Mouse (Mus musculus): ENCODE measurements around the gene Tex21. TPM values are rescaled to one million over a fixed set of nuclear protein-coding genes. Genes with fewer than 3 reads are reported as not detected.
"Not testable (repeated sequence)": the region's sequence is repeated elsewhere in the genome, so short reads cannot be mapped to it uniquely, and the experiment has no call there.

The Tex21 gene
- polyA plus RNA-seq, 1 experiment from 2014 or later = not detected

DNA sequence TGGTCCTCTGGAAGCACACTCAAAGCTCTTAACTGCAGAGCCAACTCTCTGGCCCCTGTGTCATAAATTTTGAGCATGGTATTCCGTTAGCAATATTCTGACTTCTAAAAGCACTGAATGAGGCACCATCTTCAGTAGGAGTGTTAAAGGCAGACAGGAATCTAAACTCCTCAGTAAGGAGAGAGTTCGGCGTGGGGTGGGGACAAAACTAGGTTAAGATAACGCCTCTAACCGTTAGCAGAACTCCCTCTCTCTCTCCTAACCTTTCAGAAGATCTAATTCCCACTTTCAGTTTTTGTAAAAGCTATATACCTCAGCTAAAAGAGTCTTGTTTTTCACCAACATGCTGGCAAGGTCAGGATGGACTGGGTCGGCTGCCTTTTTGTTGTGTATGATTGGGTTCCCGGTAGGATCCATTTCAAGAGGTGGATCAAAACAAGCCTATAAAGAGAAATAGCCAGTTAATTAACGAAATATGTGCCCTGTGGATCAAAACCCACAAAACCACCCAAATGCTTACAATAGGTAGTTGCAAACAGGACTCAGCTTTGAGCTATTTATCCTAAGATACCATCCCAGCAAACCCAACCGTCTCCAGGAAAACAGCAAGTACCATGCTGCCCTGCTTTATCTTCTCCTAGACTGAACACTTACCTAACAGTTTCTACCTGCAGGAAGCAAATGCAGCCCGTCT, 7.3 kb downstream of the Tex21 start:
- no peak for ATAC-seq (ENCODE audit: insufficient number of reproducible peaks, insufficient read depth, low FRiP score, low TSS enrichment, low read depth)
- Histone ChIP-seq H3K4me1 (replicated peaks) (no peaks in the 10 kb centered on the region), H3K27me3 (no peaks in the 10 kb centered on the region), H3K4me2 (no peak overlapping the region), H3K36me3 (no peaks in the 10 kb centered on the region), H3K9me3 (no peaks in the 10 kb centered on the region), H3K27ac (no peak overlapping the region), H3K4me3 (replicated peaks) (no peak overlapping the region), H3K9ac (replicated peaks) (no peak overlapping the region)
- WGBS = 65% methylated on average over 10 of the region's 10 CpGs

DNA sequence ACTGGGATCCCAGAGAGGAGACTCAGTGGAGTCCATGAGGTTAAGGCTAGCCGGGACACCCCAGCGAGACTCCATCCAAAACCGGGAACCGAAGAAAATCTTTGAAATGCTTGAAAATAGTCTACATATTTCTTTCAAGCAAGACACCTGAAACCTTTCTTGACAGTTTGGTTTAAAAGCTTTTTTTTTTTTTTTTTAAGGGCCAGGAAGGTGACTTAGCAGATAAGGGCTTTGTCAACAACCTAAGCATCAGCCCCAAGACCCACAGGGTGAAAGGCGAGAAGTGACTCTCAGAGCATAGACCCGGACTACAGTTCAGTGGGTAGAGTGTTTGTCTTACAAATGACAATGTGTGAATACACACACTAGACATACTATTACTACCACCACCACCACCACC, 11.3 kb downstream of the Tex21 start:
- H3K27me3 ChIP-seq = no peaks in the 10 kb centered on the region
- no peak overlapping the region for H3K9ac ChIP-seq (replicated peaks)
- H3K4me3 ChIP-seq (replicated peaks) = no peak overlapping the region
- no peaks in the 10 kb centered on the region for H3K9me3 ChIP-seq
- H3K4me2 ChIP-seq = no peak overlapping the region
- 89% methylated on average over 6 of the region's 6 CpGs for WGBS
- H3K27ac ChIP-seq = no peak overlapping the region
- no peaks in the 10 kb centered on the region for H3K4me1 ChIP-seq (replicated peaks)
- ATAC-seq (ENCODE audit: insufficient number of reproducible peaks, insufficient read depth, low FRiP score, low TSS enrichment, low read depth) = no peak
- no peaks in the 10 kb centered on the region for H3K36me3 ChIP-seq

- ATAC-seq (ENCODE audit: insufficient number of reproducible peaks, insufficient read depth, low FRiP score, low TSS enrichment, low read depth) = no peak
- no peaks in the 10 kb centered on the region; the same call in 1 of the 2 replicates for H3K27me3 ChIP-seq
- no peaks in the 10 kb centered on the region for H3K9me3 ChIP-seq
- 79% methylated on average over 6 of the region's 6 CpGs for WGBS
- H3K4me3 ChIP-seq (replicated peaks) = no peak overlapping the region
- H3K9ac ChIP-seq (replicated peaks) = no peak overlapping the region
- no peak overlapping the region for H3K4me2 ChIP-seq
- H3K36me3 ChIP-seq = no peaks in the 10 kb centered on the region
- H3K27ac ChIP-seq = no peak overlapping the region
- no peaks in the 10 kb centered on the region for H3K4me1 ChIP-seq (replicated peaks)
These were observed 15.9 kb downstream of the Tex21 start for GRCm38 (mm10) chr12:76230644-76231043.

GRCm38 (mm10) chr12:76222104-76222503, 24.4 kb downstream of the Tex21 start:
- not testable (repeated sequence) for H3K9ac ChIP-seq (replicated peaks); H3K27me3 ChIP-seq; H3K4me3 ChIP-seq (replicated peaks); H3K4me2 ChIP-seq; H3K27ac ChIP-seq; H3K4me1 ChIP-seq (replicated peaks); H3K36me3 ChIP-seq; ATAC-seq (ENCODE audit: insufficient number of reproducible peaks, insufficient read depth, low FRiP score, low TSS enrichment, low read depth); H3K9me3 ChIP-seq
- WGBS = 52% methylated on average over 3 of the region's 8 CpGs

DNA sequence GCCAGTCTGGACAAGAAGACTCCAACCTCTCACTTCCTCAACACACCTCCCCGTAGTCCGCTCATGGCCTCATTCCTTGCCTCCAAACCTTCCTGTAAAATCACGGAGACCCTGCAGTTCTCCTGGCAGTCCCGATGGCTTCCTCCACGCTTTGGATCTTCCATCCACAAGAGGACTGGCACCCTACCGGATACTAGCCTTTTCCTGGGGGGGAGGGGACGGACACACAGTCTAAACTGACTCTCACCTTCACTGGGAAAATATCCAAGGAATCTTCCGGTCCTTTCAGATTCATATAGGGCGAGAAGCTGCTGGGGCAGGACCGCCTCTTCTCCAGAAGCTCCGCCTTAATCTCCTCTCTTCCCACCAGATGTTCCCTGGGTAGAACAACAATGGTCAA, 29.8 kb downstream of the Tex21 start:
- Histone ChIP-seq H3K4me3 (replicated peaks) (no peak overlapping the region), H3K9me3 (no peaks in the 10 kb centered on the region), H3K4me1 (replicated peaks) (0 out of 2 replicates have a peak, but pooled peaks cover 4% of the 10 kb centered on the region), H3K4me2 (no peak overlapping the region), H3K27me3 (no peaks in the 10 kb centered on the region), H3K36me3 (no peaks in the 10 kb centered on the region), H3K27ac (no peak overlapping the region), H3K9ac (replicated peaks) (no peak overlapping the region)
- no peak for ATAC-seq (ENCODE audit: insufficient number of reproducible peaks, insufficient read depth, low FRiP score, low TSS enrichment, low read depth)
- WGBS = 70% methylated on average over 11 of the region's 11 CpGs

GRCm38 (mm10) chr12:76215121-76215520, 31.4 kb downstream of the Tex21 start:
- ATAC-seq (ENCODE audit: insufficient number of reproducible peaks, insufficient read depth, low FRiP score, low TSS enrichment, low read depth) = no peak
- H3K9me3 ChIP-seq = no peaks in the 10 kb centered on the region
- no peak overlapping the region for H3K27ac ChIP-seq
- H3K4me3 ChIP-seq (replicated peaks) = no peak overlapping the region
- H3K36me3 ChIP-seq = no peaks in the 10 kb centered on the region
- WGBS = 25% methylated on average over 5 of the region's 5 CpGs
- H3K4me2 ChIP-seq = no peak overlapping the region
- H3K9ac ChIP-seq (replicated peaks) = no peak overlapping the region
- H3K4me1 ChIP-seq (replicated peaks) = 0 out of 2 replicates have a peak, but pooled peaks cover 4% of the 10 kb centered on the region
- H3K27me3 ChIP-seq = no peaks in the 10 kb centered on the region

GRCm38 (mm10) chr12:76209429-76209974, 37.0 kb downstream of the Tex21 start:
- no peak overlapping the region for H3K27ac ChIP-seq
- no peak overlapping the region for H3K9ac ChIP-seq (replicated peaks)
- H3K4me3 ChIP-seq (replicated peaks) = no peak overlapping the region
- no peaks in the 10 kb centered on the region for H3K36me3 ChIP-seq
- H3K27me3 ChIP-seq = no peaks in the 10 kb centered on the region
- 87% methylated on average over 5 of the region's 5 CpGs for WGBS
- no peaks in the 10 kb centered on the region for H3K9me3 ChIP-seq
- H3K4me2 ChIP-seq = no peak overlapping the region
- ATAC-seq (ENCODE audit: insufficient number of reproducible peaks, insufficient read depth, low FRiP score, low TSS enrichment, low read depth) = no peak
- no peaks in the 10 kb centered on the region for H3K4me1 ChIP-seq (replicated peaks)

DNA sequence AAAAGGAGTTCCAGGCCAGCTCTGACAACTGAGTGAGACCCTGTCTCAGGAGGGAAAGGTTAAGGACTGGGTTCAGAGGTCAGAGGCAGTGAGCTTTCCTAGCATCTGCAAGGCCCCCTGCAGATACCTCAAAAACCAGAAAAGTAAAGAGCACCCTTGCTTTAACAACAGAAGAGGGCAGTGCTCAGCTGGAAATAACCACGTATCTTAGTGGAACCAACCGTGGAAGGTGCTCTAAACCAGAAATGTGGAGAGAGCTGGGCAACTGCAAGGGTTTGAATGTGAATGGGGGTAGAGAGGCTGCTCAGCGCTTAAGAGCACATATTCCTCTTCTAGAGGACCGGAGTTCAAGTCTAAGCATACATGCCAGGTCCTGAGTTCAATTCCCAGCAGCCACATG, 46.2 kb downstream of the Tex21 start:
- Histone ChIP-seq H3K36me3 (no peaks in the 10 kb centered on the region), H3K4me1 (replicated peaks) (peaks cover 13% of the 10 kb centered on the region), H3K4me2 (no peak overlapping the region), H3K27me3 (peaks cover 4% of the 10 kb centered on the region; the same call in 1 of the 2 replicates), H3K9ac (replicated peaks) (no peak overlapping the region), H3K27ac (no peak overlapping the region), H3K9me3 (no peaks in the 10 kb centered on the region), H3K4me3 (replicated peaks) (no peak overlapping the region)
- ATAC-seq (ENCODE audit: insufficient number of reproducible peaks, insufficient read depth, low FRiP score, low TSS enrichment, low read depth) = no peak
- 70% methylated on average over 4 of the region's 4 CpGs for WGBS

- WGBS = 39% methylated on average over 8 of the region's 8 CpGs
- no peak overlapping the region for H3K27ac ChIP-seq
- H3K4me2 ChIP-seq = peak overlapping the region; percentile 76
- H3K27me3 ChIP-seq = peaks cover 7% of the 10 kb centered on the region; the same call in 1 of the 2 replicates
- H3K9ac ChIP-seq (replicated peaks) = no peak overlapping the region
- no peak for ATAC-seq (ENCODE audit: insufficient number of reproducible peaks, insufficient read depth, low FRiP score, low TSS enrichment, low read depth)
- H3K9me3 ChIP-seq = no peaks in the 10 kb centered on the region
- H3K4me3 ChIP-seq (replicated peaks) = peak overlapping the region; percentile 21; the same call in 1 of the 2 replicates
- no peaks in the 10 kb centered on the region for H3K36me3 ChIP-seq
- H3K4me1 ChIP-seq (replicated peaks) = peaks cover 13% of the 10 kb centered on the region
These were observed 49.5 kb downstream of the Tex21 start for GRCm38 (mm10) chr12:76197071-76197470.

DNA sequence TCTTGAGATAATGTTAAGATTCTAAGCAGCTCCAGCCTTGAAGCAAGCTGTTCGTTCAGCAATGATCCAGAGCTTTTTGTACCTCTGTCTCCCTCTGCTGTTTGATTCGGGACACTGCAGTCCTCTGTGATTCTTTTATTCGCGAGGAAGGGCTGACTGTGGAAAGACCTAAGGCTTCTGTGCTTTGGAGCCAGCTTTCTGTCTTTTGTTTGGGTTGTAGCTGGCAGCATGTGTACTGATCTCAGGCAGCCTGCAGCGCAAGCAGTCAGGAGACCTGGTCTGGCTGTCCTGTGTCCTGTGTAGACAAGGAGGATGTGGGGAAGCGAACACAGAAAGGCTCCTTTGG, 49.9 kb downstream of the Tex21 start:
- 0 out of 2 replicates have a peak, but pooled peaks have one; percentile 50 for ATAC-seq (ENCODE audit: insufficient number of reproducible peaks, insufficient read depth, low FRiP score, low TSS enrichment, low read depth)
- Histone ChIP-seq H3K27me3 (peaks cover 7% of the 10 kb centered on the region; the same call in 1 of the 2 replicates), H3K4me3 (replicated peaks) (peak overlapping the region; percentile 35; the same call in 1 of the 2 replicates), H3K4me2 (peak overlapping the region; percentile 76), H3K9ac (replicated peaks) (no peak overlapping the region; the same call in 1 of the 2 replicates), H3K9me3 (no peaks in the 10 kb centered on the region), H3K4me1 (replicated peaks) (peaks cover 13% of the 10 kb centered on the region), H3K27ac (no peak overlapping the region), H3K36me3 (no peaks in the 10 kb centered on the region)
- 9% methylated on average over 6 of the region's 6 CpGs for WGBS

- Histone ChIP-seq H3K27ac (0 out of 2 replicates have a peak overlapping the region, but pooled peaks have one; percentile 42), H3K4me1 (replicated peaks) (peaks cover 13% of the 10 kb centered on the region), H3K27me3 (peaks cover 7% of the 10 kb centered on the region; the same call in 1 of the 2 replicates), H3K4me3 (replicated peaks) (peak overlapping the region; percentile 35), H3K36me3 (no peaks in the 10 kb centered on the region), H3K9ac (replicated peaks) (peak overlapping the region; percentile 40), H3K9me3 (no peaks in the 10 kb centered on the region), H3K4me2 (peak overlapping the region; percentile 76)
- ATAC-seq (ENCODE audit: insufficient number of reproducible peaks, insufficient read depth, low FRiP score, low TSS enrichment, low read depth) = peak; percentile 91
- 2% methylated on average over 22 of the region's 22 CpGs for WGBS
These were observed 50.4 kb downstream of the Tex21 start for GRCm38 (mm10) chr12:76195912-76196708.
